Mouse (Mus musculus): ENCODE measurements around the gene Marcks.
"Not testable (repeated sequence)": the region's sequence is repeated elsewhere in the genome, so short reads cannot be mapped to it uniquely, and the experiment has no call there.

Marcks gene

DNA sequence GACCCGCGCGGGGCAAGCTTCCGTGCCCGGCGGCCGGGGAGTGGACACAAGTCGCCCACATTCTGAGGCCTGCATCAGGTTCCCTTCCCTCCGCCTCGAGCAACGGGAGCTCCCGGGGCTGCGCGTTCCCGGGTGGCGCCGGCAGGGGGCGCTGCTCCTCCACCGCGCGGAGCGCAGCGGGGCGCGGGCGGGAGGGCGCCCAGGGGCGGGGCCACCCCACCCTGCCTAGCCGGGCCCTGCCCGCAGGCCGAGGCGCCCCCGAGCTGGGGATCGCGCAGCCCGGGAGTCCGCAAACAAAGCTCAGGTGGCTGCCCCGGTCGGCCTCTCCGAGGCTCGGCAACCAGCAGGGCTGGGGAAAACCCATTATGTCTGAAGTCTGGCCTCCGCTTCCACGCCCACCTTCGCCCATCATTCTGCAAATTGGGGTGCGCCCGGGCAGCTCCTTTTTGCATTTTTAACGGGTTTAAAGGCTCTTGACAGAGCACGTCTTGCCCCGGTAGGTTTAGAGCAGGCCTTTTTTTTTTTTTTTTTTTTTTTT lies 1.7 kb downstream of the Marcks start:
- in situ Hi-C loops (cut with MseI, MboI) = no loop called here

DNA sequence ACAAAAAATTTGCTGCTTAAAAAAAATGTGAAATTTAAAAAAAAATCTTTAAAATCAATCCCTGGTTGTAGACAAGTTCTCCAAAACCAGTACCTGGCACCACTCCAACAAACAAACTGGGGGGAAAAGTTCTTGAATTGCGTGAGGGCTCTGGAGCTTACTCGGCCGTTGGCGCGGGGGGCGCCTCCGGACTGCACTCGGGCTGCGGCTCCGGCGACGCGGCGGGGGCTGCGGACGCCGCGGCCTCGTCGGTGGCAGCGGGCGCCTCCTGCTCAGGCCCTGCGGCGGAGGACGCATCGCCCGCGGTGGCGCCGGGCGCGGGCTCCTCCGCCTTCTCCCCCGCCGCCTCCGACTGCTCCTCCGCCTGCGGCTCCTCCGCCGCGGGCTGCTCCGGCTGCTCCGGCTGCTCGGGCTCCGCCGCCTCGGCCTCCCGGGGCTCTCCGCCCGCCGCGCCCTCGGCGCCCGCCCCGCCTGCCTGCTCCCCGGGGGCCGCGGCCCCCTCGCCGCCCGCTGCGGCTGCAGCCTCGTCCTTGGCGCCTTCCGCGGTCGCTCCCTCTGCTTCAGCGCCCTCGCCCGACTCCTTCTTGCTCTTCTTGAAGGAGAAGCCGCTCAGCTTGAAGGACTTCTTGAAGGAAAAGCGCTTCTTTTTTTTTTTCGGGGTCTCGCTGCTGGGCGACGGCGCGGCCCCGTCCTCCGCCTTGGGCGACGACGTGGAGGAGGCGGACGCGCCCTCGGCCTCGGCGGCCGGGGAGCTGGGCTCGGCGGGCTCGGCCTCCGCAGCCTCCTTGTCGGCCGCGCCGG lies 2.6 kb downstream of the Marcks start:
- in situ Hi-C loops (cut with MseI, MboI) = no loop called here

DNA sequence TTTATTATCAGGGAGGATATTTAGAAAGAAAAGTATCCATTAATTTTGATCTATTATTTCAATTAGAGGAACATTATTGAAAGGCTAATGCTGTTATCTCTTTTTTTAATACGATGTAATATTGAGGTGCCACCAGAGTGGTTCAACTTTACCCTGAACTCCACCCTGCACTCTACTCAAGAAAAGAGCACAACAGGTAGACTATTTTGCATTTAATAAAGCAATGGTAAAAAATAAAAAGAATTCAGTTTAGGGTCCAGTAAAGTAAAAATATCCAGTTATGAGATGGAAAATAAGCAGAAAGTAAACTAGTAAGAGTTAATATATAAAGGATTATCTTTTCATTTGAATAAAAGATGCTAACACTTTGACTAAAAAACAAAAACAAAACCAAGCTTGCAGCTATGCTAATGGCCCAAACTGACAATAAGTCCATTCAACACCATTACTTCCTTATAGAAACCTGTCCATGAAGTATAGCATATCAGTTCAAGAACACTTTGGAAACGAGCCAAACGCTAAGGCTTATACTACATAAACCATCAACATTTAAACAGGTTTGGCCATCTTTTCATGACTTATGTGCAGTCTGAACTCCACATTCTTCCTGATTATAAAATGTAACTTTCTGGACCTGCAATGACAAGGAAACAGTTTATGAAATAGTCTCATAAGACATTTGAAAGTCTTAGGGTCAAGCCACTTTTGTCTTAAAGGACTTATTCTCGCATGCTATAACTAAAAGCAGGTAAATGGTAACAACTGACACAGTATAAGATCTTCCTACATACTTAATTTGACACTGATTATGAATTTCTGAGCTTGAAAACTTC lies 4.6 kb downstream of the Marcks start:
- in situ Hi-C loops (cut with MseI, MboI) = no loop called here

DNA sequence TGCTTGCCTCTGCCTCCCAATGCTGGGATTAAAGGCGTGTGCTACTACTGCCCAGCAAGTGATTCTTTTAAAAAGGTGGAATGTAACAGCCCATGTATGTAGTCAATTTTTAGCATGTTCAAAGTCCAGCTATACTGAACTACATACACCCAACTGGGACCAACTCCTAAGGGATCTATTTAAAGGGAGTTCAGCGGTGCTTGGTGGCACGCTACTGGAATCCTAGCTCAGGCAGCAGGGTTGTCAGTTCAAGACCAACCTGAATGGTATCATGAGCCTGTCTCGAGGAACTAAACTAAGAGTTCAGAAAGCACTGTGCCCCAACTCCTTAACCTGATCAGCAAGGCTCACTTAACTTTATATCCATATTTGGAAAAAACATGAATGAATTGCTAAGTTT lies 6.0 kb downstream of the Marcks start:
- in situ Hi-C loops (cut with MseI, MboI) = no loop called here

DNA sequence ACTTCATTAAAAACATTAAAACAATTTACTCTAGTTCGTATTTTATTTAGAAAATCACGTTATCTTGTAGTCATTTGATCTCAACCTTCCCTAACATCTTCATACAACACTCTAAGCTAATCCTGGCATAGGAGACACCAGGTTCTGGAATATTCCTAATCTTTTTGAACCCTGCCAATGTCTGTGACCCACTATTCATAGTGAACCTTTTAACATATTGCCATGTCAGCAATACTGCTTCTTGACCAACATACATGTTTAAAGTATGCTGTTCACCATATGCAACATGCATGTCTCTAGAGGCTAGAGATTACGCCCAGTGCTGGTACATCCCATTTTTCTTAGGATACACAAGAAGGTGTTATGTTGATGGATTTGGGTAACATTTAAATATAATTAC lies 9.1 kb downstream of the Marcks start:
- in situ Hi-C loops (cut with MseI, MboI) = no loop called here

DNA sequence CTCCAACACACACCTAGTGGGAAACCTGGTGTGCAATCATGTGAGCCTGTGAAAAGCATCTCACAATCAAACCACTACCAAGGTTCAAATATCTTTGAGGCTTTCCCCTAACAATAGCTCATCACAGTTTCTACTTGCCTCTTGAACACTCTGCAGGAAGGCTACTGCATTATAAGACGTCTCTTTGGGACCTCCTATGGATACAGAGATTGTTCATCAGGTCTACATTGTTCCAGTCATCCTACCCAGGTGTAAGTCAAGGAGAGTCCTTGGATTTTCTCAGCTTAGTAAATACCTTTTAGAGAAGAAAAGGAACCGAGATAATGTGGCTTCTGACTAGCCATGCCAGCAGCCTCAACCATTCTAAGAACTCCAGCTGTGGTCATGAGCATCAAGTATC lies 23.4 kb downstream of the Marcks start:
- in situ Hi-C loops (cut with MseI, MboI) = no loop called here

DNA sequence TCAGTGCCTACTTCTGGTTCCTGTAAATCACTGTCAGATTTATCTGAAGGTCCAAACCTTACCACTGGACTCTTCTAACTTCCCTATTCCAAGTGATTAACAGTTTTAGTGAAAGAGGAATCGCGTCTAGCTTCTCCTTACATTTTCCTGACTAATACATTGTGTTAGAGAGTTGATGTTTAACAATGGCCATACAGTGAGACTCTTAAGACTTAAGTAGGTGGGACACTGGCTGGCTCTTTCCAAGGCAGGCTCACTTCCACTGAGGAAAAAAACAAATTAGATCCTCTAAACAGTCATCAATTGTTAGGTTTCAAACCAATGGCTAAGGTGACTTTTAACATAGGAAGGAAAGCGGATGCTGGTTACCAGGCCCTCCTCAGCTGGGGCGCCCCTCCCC lies 25.9 kb downstream of the Marcks start:
- in situ Hi-C loops (cut with MseI, MboI) = no loop called here

DNA sequence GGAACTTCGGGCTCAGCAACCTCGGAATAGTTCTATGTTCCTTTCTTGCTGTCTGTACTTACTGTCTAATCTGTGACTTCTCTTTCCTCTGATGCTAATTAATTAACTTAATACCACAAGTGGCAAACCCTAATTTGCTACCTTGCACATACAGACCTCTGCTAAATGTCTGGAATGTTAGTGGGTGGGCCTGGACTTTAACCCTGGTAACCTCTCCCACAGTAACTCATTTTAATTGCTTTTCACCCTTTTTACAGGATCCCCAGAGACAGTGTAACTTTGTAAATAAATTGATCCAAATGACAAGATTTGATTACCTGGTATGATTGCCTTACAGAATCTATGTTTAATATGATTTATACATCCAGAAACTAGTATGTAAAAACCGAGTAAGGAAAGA lies 26.4 kb downstream of the Marcks start:
- in situ Hi-C loops (cut with MseI, MboI) = no loop called here

DNA sequence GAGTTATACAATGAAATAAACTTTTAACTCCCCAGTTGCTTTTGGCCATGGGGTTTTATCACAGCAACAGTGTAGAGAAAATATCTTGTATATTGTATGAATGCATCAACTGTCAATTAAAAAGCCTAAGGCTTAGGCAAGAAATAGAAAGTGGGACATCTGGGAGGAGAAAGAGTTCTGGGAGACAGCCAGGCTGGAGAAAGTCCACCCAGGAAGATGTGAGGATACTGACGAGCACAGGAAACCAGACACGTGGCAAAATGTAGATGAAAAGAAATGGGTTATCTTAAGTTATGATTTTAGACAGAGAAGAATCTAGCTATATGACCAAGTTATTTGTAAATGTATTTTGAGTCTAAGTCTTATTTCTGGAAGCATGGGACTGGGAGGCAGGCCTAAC lies 27.3 kb downstream of the Marcks start:
- in situ Hi-C loops (cut with MseI, MboI) = no loop called here

DNA sequence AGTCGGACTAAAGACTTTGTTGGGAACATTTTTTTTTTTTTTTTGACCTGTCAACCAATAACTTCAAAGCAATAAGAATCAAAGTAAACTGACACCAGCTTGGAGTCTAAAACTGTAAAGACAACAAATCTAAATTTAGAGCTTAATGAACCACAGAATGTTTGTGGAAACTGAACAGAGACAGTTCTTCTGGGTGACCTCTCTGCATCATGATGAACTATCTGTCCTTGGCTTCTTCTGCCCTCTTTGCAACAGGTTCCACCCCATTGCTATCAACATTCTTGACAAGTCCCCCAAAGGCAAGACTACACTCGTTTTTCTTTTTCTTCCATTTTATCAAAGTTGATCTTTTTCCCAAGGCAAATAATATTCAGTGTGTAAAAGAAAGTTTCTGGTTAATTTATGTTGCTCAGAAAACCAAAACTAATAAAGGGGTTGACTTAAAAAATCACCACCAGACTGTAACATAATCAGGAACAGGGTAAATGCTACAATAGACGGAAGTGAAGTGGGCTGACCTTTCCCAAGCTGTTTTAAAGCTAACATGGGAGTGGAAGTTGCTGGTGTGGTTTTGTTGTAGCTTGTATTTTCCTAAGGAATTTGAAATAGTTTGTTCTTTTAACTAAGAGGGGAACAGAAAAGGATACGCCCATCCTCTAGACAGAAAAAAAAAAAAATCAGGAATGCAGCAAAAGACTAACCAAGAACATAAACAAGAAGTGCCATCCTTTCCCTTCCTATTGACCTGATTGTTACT lies 31.7 kb downstream of the Marcks start:
- in situ Hi-C loops (cut with MseI, MboI) = no loop called here

DNA sequence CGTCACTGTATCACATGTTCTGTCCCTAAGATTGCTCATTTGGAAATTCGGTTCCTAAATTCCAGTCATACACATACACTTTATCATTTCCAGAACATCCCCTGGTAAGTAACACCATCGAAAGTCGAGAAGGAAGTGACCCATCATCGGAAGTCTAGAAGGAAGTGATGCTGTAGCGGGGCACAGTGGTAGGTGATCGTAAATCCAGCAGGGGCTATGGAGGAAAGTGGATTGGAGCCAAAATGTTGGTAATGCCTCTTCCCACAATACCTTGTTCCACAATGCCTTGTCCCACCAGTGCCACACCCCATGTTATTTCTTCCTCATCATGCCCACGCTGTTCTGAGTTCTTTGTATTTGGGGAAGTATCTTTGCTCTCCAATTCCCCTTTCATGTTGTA lies 32.4 kb downstream of the Marcks start:
- in situ Hi-C loops (cut with MseI, MboI) = no loop called here

DNA sequence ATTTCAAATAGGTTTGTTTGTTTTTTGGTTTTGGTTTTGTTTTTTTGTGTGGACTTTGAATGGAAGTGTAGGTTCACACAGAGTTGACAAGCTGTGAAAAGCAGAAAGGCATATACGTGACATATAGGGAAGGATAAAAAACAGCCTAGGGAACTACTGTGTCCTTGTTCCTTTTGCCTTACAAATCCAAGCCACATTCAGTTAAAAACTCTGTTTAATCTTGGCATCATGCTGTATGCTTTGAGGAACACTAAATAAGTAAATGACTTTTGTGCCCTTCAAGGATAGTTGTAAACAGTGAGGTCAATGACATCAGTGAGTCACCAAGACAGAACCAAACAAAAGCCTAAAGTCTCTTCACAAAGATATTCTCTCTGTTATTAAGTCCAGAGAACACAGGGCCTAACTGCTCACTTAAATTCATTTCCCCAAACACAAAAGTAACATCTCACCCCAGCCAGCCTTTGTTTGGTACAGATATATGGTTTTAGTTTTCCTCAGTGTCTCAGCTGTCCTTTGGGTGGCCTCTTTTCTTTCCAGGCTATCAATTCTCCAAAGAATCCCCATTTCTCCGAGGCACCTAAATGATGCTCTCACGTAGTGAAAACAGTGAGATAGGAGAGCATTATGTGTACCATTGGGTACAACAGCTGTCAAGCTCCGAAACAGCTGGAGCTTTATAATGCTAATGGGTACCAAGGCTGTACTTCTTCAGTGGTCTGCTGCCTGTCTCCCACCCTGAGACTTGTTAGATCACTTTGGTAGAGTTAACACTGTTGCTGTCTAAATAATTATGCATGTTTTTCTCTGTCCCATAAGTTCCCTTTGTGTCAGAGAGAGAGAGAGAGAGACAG lies 36.3 kb downstream of the Marcks start:
- in situ Hi-C loops (cut with MseI, MboI) = no loop called here

DNA sequence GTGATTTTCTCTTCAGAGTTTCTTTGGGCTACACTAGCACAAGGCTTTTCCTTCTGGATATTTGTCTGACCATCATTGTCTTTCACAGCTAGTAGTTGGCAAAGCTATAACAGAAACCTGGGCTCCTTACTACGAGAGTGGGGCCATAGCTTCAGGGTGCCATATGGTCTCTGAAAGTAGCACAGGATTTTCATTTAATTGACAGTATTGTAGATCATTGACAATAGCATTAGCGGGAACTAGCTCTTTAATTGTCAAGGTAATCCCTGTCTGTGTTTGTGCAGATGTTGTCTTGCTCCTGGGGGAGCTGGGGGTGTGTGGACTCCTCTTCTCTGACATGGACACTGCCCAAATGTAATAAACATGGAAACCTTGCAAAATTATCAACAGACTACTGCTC lies 37.0 kb downstream of the Marcks start:
- in situ Hi-C loops (cut with MseI, MboI) = no loop called here

DNA sequence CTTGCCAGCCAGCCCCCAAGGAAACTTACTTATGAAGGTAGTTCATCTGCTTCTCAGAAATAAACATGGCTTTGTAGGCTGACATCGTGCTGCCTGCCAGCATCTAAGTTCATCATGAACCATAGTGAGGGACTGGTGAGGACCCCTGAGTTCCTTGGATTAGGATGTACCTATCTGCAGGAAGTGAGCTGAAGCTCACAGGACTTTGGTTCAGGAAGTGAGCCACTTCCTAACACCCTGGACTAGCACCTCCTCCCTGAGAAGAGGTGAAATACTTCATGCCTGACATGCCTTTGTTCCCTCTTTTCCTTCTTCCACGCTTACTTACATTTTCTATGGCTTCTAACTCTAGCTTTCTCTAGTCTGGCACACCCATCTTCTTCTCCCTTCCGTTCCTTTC lies 42.2 kb downstream of the Marcks start:
- in situ Hi-C loops (cut with MseI, MboI) = no loop called here

DNA sequence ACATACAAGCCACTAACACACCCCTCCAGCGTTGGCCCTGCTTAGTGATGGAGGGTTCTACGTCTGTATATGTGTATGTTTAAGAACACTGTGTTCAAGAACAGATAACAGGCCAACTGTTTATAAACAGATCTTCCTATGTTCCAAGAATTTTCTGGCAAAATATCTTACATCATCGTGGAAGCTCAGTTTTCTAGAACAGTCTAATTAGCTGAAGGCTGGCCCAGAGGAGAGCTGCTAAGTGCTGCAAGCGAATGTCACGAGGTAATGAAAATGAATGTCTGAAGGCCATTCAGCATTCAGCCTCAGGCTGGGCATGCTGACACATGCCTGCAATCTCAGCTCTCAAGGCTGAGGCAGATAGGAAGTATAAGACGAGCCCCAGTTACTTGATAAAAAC lies 42.9 kb downstream of the Marcks start:
- in situ Hi-C loops (cut with MseI, MboI) = no loop called here

DNA sequence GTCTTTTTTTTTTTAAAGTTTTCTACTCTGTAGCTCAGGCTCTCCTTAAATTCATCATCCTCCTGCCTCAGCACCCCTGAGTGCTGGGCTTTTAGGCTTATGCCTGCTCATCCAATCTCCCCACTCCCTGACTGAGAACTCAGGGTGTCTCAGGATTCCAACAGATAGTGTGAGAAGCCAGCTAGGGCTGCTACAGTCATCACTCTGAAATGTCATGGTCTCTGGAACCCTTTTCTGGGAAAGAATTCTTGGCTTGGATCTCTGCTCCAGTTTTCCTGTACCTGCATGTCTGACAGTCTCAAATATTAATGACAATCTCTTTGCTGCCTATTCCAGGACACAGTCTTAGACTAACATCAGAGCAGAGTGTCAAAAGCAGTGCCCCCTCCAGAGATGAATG lies 45.4 kb downstream of the Marcks start:
- in situ Hi-C loops (cut with MseI, MboI) = no loop called here

DNA sequence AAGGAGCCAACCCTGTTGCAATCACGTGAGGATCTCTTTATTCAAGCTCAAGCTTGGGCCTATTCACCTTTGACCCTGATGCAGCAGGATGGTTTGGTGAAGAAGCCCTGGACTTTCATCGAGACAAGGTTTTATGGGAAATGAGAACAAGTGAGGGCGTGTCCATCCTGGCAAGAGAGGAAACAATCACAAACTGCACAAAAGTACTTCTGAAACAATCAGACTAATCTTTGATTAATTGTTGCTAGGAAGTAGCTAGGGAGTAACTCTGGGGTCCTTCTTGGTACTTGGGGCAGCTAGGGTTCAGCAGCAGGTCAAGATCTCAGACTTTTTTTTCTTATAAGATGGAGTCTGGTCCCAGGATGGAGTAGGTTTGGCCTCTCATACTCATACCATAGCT lies 48.3 kb downstream of the Marcks start:
- in situ Hi-C loops (cut with MseI, MboI) = no loop called here

DNA sequence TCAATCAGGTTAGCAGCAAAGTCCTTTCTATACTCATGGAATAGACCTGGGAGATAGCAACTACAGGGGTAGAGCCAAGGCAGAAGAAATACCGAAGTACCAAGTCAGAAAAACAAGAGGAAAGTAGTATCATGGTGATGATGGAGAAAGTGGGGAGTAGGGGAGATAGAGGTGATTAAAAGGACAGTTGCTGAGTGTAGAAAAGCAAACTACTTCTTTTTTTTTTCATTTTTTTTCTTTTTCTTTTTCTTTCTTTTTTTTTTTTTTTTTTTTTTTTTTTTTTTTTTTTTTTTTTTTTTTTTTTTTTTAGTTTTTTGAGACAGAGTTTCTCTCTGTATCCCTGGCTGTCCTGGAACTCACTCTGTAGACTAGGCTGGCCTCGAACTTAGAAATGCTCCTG lies 54.6 kb downstream of the Marcks start:
- in situ Hi-C loops (cut with MseI, MboI) = not testable (repeated sequence)
